Mouse (Mus musculus): ENCODE results near the gene Kmt2b. TPM values are rescaled to one million over a fixed set of nuclear protein-coding genes. Genes with fewer than 3 reads are reported as not detected.

The Kmt2b gene
- total and polyA plus RNA-seq, 2 experiments from 2014 or later = 2.9 to 12.1 TPM

- Histone ChIP-seq H3K4me3 (ENCODE audit: low read depth, low read length) (no peak overlapping the region), H3K27ac (ENCODE audit: low read depth) (no peak overlapping the region), H3K4me1 (ENCODE audit: control insufficient read depth, insufficient read depth) (peaks cover 8% of the 10 kb centered on the region; the same call in 1 of the 2 replicates), H3K4me2 (ENCODE audit: low read depth, low read length) (no peak overlapping the region), H3K9ac (replicated peaks; ENCODE audit: low read depth, low read length) (no peak overlapping the region), H3K27me3 (ENCODE audit: control insufficient read depth, insufficient read depth, low read length) (no peaks in the 10 kb centered on the region), H3K36me3 (replicated peaks; ENCODE audit: control insufficient read depth, insufficient read depth, low read length) (no peaks in the 10 kb centered on the region), H3K9me3 (replicated peaks; ENCODE audit: control insufficient read depth, low read length) (no peaks in the 10 kb centered on the region)
- TF ChIP-seq CTCF (IDR thresholded peaks at IDR 0.05; ENCODE audit: low read depth) = no peak
- TF ChIP-seq EP300 (IDR thresholded peaks at IDR 0.05; ENCODE audit: low read depth) = no peak
- ATAC-seq (ENCODE audit: insufficient read depth, low read depth) (no peak), DNase-seq (ENCODE audit: low spot score) (no peak)
- 57% methylated on average over 16 of the region's 16 CpGs for WGBS
Measured at GRCm38 (mm10) chr7:30608476-30608875, 19.9 kb upstream of the Kmt2b start.

GRCm38 (mm10) chr7:30607706-30608309, 19.3 kb upstream of the Kmt2b start:
- peak; percentile 56 for ATAC-seq (ENCODE audit: insufficient read depth, low read depth)
- Histone ChIP-seq H3K36me3 (replicated peaks; ENCODE audit: control insufficient read depth, insufficient read depth, low read length) (no peaks in the 10 kb centered on the region), H3K4me3 (ENCODE audit: low read depth, low read length) (no peak overlapping the region), H3K4me1 (ENCODE audit: control insufficient read depth, insufficient read depth) (peaks cover 8% of the 10 kb centered on the region; the same call in 1 of the 2 replicates), H3K9me3 (replicated peaks; ENCODE audit: control insufficient read depth, low read length) (no peaks in the 10 kb centered on the region), H3K27me3 (ENCODE audit: control insufficient read depth, insufficient read depth, low read length) (no peaks in the 10 kb centered on the region), H3K27ac (ENCODE audit: low read depth) (no peak overlapping the region), H3K4me2 (ENCODE audit: low read depth, low read length) (no peak overlapping the region), H3K9ac (replicated peaks; ENCODE audit: low read depth, low read length) (no peak overlapping the region)
- 25% methylated on average over 8 of the region's 8 CpGs for WGBS
- DNase-seq (ENCODE audit: low spot score) = peak; percentile 60
- TF ChIP-seq EP300 (IDR thresholded peaks at IDR 0.05; ENCODE audit: low read depth) (no peak), CTCF (IDR thresholded peaks at IDR 0.05; ENCODE audit: low read depth) (peak; percentile 71)

- TF ChIP-seq CTCF (IDR thresholded peaks at IDR 0.05; ENCODE audit: low read depth) (no peak), EP300 (IDR thresholded peaks at IDR 0.05; ENCODE audit: low read depth) (no peak)
- no peaks in the 10 kb centered on the region for H3K36me3 ChIP-seq (replicated peaks; ENCODE audit: control insufficient read depth, insufficient read depth, low read length)
- DNase-seq (ENCODE audit: low spot score) (no peak), ATAC-seq (ENCODE audit: insufficient read depth, low read depth) (no peak)
- peaks cover 9% of the 10 kb centered on the region; the same call in 1 of the 2 replicates for H3K4me1 ChIP-seq (ENCODE audit: control insufficient read depth, insufficient read depth)
- H3K4me2 ChIP-seq (ENCODE audit: low read depth, low read length) = no peak overlapping the region
- no peak overlapping the region for H3K9ac ChIP-seq (replicated peaks; ENCODE audit: low read depth, low read length)
- WGBS = 81% methylated on average over 8 of the region's 8 CpGs
- no peaks in the 10 kb centered on the region for H3K27me3 ChIP-seq (ENCODE audit: control insufficient read depth, insufficient read depth, low read length)
- H3K9me3 ChIP-seq (replicated peaks; ENCODE audit: control insufficient read depth, low read length) = no peaks in the 10 kb centered on the region
- no peak overlapping the region for H3K27ac ChIP-seq (ENCODE audit: low read depth)
- no peak overlapping the region for H3K4me3 ChIP-seq (ENCODE audit: low read depth, low read length)
Measured at GRCm38 (mm10) chr7:30604944-30605343, 16.4 kb upstream of the Kmt2b start.

GRCm38 (mm10) chr7:30604424-30604823, 15.9 kb upstream of the Kmt2b start:
- ATAC-seq (ENCODE audit: insufficient read depth, low read depth) = no peak

GRCm38 (mm10) chr7:30602583-30602982, 14.1 kb upstream of the Kmt2b start:
- Histone ChIP-seq H3K4me2 (ENCODE audit: low read depth, low read length) (no peak overlapping the region), H3K4me1 (ENCODE audit: control insufficient read depth, insufficient read depth) (0 out of 2 replicates have a peak, but pooled peaks cover 6% of the 10 kb centered on the region), H3K4me3 (ENCODE audit: low read depth, low read length) (no peak overlapping the region), H3K27ac (ENCODE audit: low read depth) (no peak overlapping the region), H3K36me3 (replicated peaks; ENCODE audit: control insufficient read depth, insufficient read depth, low read length) (no peaks in the 10 kb centered on the region), H3K9ac (replicated peaks; ENCODE audit: low read depth, low read length) (no peak overlapping the region), H3K9me3 (replicated peaks; ENCODE audit: control insufficient read depth, low read length) (no peaks in the 10 kb centered on the region), H3K27me3 (ENCODE audit: control insufficient read depth, insufficient read depth, low read length) (no peaks in the 10 kb centered on the region)
- DNase-seq (ENCODE audit: low spot score) (no peak), ATAC-seq (ENCODE audit: insufficient read depth, low read depth) (no peak)
- TF ChIP-seq CTCF (IDR thresholded peaks at IDR 0.05; ENCODE audit: low read depth) (no peak), EP300 (IDR thresholded peaks at IDR 0.05; ENCODE audit: low read depth) (no peak)
- 22% methylated on average over 3 of the region's 3 CpGs for WGBS

More at GRCm38 (mm10) chr7:30604424-30604823, 15.9 kb upstream of the Kmt2b start:
- 61% methylated on average over 8 of the region's 8 CpGs for WGBS
- Histone ChIP-seq H3K9me3 (replicated peaks; ENCODE audit: control insufficient read depth, low read length) (no peaks in the 10 kb centered on the region), H3K4me2 (ENCODE audit: low read depth, low read length) (no peak overlapping the region), H3K36me3 (replicated peaks; ENCODE audit: control insufficient read depth, insufficient read depth, low read length) (no peaks in the 10 kb centered on the region), H3K4me3 (ENCODE audit: low read depth, low read length) (no peak overlapping the region), H3K27ac (ENCODE audit: low read depth) (no peak overlapping the region), H3K4me1 (ENCODE audit: control insufficient read depth, insufficient read depth) (0 out of 2 replicates have a peak, but pooled peaks cover 6% of the 10 kb centered on the region), H3K27me3 (ENCODE audit: control insufficient read depth, insufficient read depth, low read length) (no peaks in the 10 kb centered on the region), H3K9ac (replicated peaks; ENCODE audit: low read depth, low read length) (no peak overlapping the region)
- DNase-seq (ENCODE audit: low spot score) = no peak
- TF ChIP-seq EP300 (IDR thresholded peaks at IDR 0.05; ENCODE audit: low read depth) (no peak), CTCF (IDR thresholded peaks at IDR 0.05; ENCODE audit: low read depth) (no peak)

GRCm38 (mm10) chr7:30600651-30601050, 12.1 kb upstream of the Kmt2b start:
- no peaks in the 10 kb centered on the region for H3K27me3 ChIP-seq (ENCODE audit: control insufficient read depth, insufficient read depth, low read length)
- no peak overlapping the region for H3K4me3 ChIP-seq (ENCODE audit: low read depth, low read length)
- TF ChIP-seq EP300 (IDR thresholded peaks at IDR 0.05; ENCODE audit: low read depth) = no peak
- WGBS = 63% methylated on average over 7 of the region's 7 CpGs
- H3K4me1 ChIP-seq (ENCODE audit: control insufficient read depth, insufficient read depth) = 0 out of 2 replicates have a peak, but pooled peaks cover 6% of the 10 kb centered on the region
- H3K36me3 ChIP-seq (replicated peaks; ENCODE audit: control insufficient read depth, insufficient read depth, low read length) = no peaks in the 10 kb centered on the region
- no peak overlapping the region for H3K9ac ChIP-seq (replicated peaks; ENCODE audit: low read depth, low read length)
- no peak for ATAC-seq (ENCODE audit: insufficient read depth, low read depth)
- H3K9me3 ChIP-seq (replicated peaks; ENCODE audit: control insufficient read depth, low read length) = no peaks in the 10 kb centered on the region
- no peak overlapping the region for H3K4me2 ChIP-seq (ENCODE audit: low read depth, low read length)
- no peak overlapping the region for H3K27ac ChIP-seq (ENCODE audit: low read depth)
- no peak for DNase-seq (ENCODE audit: low spot score)
